Mouse (Mus musculus) layer of hippocampus, postnatal 14 days (tissue): ENCODE data around the gene Senp7. TPM values are rescaled to one million over a fixed set of nuclear protein-coding genes. Genes with fewer than 3 reads are reported as not detected.
"Not testable (repeated sequence)": the region's sequence is repeated elsewhere in the genome, so short reads cannot be mapped to it uniquely, and the experiment has no call there.

ENCODE experiments used
- DNase-seq, 2 experiments: peaks; one replicate each; pipeline ENCODE4 v3.0.0; 2021 to 2022; ENCODE audit warnings: low spot score in 2 of 2, mixed read lengths in 1 of 2
- long read RNA-seq, 2 experiments: library from polyadenylated mRNA; stranded (forward); transcript quantifications; one replicate each; pipeline ENCODE4 v2.0.0; 2021
- total RNA-seq, 2 experiments: library from RNA; stranded (reverse); gene quantifications; 2 replicates each; pipeline ENCODE4 v1.2.3; 2021

The Senp7 gene
- 10 to 100 TPM; 45.1 to 48.2 TPM for total RNA-seq
- long read RNA-seq, experiment 1, full-length matches to known transcripts = 3 of 9 reads
- long read RNA-seq, experiment 1, partial matches to known transcripts = 0 of 9 reads
- long read RNA-seq, experiment 1, other reads (novel, unspliced or antisense) = 6 of 9 reads
- long read RNA-seq, experiment 2, full-length matches to known transcripts = 4 of 9 reads
- long read RNA-seq, experiment 2, partial matches to known transcripts = 1 of 9 reads
- long read RNA-seq, experiment 2, other reads (novel, unspliced or antisense) = 4 of 9 reads

DNA sequence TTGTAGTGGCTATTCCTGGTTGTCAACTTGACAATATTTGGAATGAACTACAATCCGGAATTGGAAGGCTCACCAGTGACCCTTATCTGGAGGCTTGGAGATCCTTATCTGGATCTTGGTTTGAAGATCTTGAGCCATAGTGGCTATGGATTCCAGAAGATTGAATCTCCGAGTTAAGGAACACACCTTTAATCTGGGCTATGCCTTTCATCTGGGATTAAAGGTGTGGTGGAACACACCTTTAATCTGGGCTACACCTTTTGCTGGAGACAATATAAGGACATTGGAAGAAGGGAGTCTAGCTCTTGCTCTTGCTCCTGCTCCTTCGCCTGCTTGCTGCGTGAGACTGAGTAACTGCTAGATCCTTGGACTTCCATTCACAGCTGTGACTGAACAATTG lies at the start of gene Senp7:
Gene Senp7 (plus strand): TSS at position 301 of the 400 bp plus-strand sequence.
- DNase-seq = not testable (repeated sequence)

DNA sequence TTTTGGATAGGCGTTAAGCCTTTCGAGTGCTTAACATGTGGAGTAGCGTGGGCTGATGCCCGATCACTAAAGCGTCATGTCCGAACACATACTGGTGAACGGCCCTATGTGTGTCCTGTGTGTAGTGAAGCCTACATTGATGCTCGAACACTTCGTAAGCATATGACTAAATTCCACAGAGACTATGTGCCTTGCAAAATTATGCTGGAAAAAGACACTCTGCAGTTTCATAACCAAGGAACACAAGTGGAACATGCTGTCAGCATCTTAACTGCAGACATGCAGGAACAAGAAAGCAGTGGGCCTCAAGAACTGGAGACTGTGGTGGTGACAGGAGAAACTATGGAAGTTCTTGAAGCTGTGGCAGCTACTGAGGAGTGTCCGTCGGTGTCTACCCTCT lies 41.3 kb upstream of the Senp7 start:
- no peak for DNase-seq

DNA sequence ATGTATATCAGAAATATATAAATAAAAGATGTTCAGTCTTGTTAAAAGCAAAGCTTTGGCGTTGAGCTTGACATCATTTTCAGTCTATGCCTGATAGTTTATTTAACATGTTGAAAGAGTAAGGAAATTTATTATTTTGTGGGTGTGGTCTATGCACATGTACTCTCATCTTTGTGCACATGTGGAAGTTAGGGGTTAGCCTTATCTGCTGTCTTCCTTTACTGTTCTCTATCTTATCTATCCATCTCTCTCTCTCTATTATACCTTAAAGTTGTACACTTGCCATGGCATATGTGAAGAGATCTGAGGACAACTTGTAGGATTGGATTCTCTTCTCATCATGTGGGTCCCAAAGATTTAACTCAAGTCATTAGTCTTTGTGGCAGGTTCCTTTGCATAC lies 39.3 kb upstream of the Senp7 start:
- DNase-seq = no peak

DNA sequence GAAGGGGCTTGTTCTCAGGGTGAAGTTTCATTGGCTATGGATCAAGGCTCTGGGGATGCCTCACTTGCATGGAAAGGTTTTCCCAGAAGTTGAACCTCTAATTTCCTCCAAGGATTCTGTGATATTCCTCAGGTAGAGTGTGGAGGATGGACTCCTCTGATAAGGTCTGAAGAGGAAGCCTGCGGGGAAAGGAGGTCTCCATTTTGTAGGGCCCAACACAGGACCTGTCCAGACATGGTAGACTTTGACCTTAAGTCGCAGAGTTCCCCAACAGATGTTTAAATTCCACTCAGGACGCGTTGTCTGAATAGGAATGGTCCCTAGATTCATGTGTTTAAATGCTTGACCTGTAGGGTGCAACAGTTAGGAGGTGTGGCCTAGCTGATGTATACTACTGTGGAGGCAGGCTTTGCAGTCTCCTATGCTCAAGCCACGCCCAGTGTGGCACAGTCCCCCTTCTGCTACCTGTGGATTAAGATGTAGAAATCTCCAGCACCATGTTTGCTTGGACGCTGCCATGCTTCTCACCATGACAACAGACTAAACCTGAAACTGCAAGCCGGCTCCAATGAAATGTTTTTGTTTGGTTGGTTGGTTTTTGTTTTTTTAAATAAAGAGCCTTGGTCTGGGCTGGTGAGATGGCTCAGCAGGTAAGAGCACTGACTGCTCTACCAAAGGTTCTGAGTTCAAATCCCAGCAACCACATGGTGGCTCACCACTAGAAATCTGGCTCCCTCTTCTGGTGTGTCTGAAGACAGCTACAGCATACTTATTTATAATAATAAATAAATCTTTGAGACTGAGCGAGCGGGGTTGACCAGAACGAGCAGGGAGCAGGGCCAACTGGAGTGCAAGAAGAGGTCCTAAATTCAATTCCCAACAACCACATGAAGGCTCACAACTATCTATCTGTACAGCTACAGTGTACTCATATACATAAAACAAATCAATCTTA lies 35.1 kb upstream of the Senp7 start:
- no peak for DNase-seq

DNA sequence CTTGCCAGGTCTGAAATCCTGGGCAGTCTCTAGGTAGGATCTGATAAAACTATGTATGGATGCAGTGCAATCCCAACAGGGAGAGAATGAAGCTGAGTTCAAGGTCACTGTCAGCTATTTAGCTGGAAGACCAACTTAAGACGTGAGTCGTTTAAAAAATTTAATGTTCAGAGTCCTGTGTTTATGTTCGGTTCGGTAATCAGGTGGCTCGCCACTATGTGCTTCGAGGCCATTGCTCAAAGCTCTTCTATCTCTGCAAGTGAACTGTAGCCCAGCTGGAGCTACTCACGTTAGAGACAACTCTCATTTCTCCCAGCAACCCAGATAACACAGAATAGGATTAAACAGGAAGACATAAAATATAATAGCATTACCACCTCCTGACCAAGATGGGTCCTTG lies 34.1 kb upstream of the Senp7 start:
- no peak for DNase-seq

DNA sequence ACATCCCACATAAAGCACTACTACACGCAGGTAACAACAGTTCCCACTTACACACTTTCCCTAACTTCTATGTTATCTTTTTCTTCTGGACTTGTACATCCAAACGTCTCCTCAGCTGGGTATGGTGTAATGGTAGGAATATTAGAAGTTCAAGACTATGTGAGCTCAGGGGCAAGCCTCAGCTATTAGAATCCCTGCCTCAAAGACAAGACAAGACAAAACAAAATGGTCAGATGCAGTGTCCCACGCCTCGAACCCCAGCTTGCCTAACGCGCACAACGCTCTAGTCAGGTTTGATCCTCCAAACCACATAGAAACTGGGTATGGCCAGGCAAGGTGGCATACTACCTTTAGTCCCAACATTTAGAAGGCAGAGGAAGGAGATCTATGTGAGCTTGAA lies 28.5 kb upstream of the Senp7 start:
- DNase-seq = no peak

DNA sequence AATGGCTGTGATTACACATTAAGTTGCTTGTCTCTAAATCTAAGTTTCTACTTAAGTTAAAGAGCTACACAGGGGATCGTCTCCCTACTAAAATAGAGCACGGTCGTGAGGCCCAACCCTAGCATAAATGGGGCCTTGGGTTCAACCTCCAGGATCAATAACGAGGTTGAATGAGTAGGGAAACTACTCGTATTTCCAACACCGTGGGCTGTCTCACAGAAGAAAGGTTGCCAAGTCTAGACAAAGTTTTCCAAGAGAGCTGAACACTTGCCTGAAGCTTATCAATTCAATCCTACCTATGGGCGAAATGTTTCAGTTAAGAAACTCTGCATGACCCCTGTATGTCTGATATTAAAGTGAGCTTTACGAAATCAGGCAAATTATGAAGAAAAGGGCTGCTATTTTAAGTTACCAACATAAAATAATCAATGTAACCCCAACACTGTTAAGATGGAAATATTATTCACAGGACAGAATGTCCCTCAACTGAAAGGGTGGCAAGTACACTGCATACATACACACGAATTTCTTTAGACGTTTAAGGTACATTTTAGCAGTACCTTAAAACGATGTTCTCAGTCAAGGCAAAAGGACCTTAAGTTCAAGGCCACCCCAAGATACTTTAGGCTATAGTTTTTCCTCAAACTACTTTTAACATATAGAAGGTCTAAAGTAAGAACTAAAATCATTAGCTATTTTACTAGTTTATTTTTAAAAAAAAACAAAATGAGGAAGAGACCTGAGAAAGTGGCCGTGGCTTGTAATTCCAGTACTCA lies 20.1 kb upstream of the Senp7 start:
- DNase-seq = no peak

DNA sequence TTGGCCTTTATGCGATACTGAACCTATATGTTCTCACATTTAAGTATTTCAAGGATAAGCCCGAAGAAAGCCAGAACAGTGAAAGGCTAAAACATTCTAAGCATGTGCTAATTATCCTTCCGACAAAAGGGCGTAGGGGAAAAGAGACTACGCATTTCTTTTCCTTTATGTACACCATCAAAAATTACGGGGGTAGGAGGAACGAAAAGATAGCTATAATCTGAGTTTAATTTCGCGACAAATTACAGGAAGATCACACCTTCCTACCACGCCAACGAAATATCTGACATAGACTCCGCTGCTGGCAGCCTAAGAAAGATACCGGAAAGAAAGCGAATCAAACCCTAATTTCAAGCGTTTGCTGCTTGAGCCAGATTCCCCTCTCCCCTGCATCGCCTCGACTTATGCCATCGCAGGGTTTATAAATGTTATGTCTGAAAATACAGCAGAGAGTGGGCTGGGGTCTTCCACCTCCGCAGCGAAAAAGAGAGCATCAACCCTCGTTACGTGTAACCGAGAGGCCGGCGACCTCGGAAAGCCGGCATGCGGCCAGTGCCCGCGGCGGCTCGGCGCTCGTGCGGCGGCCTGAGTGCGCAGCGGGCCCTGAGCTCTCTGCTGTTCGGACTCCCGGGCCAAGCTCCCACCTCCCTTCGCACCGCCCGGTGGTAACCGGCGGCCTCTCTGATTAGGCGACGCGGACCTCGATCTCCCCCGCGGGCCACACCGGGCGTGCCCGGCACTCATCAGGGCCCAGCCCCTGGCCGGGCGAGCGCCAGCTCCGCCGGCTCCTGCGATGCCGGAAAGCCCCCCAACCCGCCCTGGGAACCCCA lies 19.2 kb upstream of the Senp7 start:
- DNase-seq = peak in 1 of 2 experiments; percentile 33

DNA sequence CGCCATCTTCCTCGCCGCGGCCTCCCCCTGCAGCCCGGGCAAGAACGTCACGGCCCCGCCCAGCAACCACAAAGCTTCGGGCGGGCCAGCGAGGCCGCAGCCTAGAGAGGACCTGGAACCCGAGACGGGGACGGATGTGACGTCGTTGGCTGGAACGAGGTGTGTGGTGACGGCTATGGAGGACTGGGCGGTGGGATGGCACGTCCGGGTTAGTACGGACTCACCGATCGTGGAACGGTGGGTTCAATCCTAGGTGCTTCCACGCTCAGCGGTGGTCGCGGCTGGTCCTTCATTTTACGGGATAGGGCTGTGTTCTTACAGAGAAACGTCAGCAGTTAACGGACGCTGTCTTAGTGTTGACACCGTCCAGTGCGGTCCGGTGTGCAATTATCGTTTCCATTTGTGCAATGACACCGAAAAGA lies 18.5 kb upstream of the Senp7 start, which contains the start of gene Pcnp:
Gene Pcnp (minus strand): TSS at position 79 of the 422 bp plus-strand sequence.
- peak; percentile 96 to 98 for DNase-seq

DNA sequence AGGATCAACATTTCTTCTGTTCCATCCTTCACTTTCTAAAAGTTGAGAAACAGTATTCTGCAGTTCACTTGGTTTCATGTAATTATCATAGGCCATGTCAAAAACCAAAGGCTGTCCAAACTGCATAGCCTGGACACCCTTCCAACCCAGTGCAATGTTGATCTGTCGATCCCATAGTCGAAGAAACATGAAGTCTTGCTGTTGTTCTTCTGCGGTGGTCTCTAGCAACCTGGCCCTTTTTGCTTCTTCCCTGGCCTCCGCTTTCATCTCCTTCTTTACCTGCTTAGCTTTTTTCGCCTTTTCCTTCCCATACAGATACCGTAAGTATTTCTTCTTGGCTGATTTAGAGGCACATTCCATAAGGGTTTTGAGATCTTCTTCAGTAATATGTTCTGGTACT lies 13.6 kb upstream of the Senp7 start:
- no peak for DNase-seq

DNA sequence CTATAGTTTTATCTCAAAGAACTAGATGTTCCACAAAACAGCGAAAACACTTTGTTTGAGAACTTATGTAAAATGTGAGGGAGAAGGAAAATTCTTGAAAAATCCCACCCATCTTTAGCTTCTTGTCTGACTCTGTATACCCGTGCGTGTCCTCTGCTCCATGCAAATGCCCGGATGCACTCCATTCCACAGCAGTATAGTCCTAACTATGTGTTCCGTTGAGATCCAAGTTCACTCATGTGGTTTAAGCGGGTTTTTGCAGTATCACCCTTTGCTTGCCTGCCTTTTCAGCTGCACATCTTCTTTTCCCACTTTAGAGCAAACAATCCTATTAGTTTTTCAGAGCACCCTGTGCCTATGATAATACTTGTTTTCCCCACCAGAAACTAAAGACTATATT lies 11.6 kb upstream of the Senp7 start:
- DNase-seq = no peak

DNA sequence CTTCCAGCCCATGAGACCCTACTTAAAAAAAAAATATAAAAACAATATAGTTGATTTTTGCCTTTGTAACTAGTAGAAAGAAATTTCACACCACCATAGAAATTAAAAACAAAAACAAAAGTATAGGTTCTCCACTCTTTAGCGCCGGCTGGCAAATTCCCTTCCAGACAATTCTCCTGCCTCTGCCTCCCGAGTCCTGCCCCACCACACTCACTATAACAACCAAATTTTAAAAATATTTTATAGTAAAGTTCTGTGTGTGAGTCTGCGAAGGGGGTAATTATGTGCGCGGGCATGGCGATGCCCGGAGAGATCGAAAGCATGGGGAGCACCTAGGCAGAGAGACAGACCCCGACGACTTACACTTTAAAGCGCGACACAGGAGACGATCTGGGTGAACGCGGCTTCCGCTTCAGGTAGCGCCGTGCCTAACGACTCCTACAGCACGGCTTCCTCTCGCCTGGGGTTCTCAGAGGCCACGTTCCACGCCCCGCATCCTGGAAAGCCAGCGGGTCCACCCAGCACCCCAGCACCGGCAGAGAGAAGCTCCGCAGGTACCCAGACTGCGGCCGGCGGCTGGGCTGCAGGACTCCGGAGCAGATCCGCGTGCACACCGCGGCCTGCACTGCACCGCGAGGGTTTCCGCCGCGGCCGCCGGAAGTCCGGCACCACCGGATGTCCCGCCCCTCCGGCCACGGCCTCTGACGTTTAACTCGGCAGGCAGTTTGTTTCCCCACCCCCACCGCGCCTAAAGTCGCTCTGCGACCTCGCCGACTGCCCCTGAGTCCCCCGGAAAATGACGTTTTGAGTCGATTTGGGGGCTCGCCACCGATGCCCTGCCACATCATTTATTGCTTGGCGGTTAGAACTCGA lies 10.8 kb upstream of the Senp7 start, which contains the start of gene Trmt10c:
Gene Trmt10c (minus strand): TSS at position 682 of the 873 bp plus-strand sequence.
- peak; percentile 90 to 91 for DNase-seq

DNA sequence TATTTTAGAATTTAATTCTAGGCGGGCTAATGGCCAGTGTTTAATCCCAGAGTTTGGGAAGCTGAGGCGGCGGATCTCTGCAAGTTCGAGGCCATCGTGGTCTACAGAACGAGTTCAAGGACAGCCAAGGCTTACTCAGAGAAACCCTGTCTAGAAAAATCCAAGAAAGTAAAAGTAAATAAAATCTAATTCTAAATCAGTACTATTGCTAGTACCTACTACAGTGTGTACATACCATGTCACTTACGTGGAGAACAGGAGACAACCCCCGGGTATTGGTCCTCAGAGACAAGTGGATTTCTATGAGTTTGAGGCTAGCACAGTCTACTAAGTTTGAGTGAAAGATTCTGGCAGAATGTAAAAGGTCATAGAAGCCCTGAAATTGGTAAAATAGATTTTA lies 10.0 kb upstream of the Senp7 start:
- no peak for DNase-seq

DNA sequence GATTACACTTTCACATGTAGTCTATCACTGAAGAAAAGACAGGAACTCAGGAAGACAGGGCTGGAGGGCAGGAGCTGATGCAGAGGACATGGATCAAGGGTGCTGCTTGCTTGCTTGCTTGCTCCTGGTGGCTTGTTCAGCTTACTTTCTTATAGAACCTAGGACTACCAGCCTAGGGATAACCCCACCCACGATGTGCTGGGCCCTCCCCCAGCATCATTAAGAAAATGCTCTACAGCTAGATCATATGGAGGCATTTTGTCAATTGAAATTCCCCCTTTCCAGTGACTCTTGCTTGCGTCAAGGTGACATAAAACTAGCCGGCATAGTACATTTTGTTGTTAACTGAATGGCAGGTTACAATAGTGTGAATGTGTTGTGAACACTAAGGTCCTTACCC lies 7.8 kb downstream of the Senp7 start:
- DNase-seq = no peak

DNA sequence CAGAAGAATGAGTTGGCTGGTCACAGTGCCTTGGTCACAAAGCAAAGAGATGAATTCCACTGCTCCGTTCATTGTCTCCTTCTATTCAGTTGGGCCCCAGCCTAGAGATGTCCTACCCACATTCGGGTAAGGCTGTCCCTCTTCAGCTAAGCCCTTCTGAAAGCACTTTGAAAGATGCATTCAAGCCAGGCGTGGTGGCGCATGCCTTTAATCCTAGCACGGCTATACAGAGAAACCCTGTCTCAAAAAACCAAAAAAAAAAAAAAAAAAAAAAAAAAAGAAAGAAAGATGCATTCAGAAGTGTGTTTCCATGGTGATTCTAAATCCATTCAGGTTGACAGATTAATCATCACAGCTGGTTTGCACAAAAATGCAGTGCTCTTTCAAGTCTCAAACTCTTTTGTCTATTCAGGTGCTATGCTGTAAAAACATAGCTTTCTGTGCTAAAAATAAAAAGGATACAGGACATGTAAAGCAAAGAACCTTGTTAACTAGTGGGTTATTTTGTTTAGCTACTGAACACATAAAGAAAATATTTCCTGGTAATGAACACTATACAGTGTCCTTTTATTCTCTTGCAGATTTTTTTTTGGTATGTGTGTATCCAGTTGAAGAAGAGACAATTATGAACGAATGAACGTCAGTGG lies 8.9 kb downstream of the Senp7 start:
- no peak for DNase-seq

DNA sequence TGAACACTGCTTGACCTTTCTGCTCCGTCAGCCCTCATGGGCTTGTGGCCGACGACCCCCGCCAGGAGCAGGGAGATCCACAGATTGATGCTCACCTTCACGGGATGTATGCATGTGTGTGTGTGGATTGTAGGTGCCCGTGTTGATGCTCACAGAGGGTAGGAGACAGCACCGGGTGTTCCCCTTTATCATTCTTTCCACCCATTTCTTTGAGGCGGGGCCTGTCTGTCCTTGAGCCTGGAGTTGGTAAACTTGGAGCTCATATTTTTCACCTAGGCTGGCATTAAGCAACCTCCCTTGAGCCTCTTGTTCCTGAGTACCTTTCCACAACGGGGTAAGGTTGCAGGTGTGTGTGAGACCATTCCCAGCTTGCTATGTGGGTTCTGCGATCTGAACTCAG lies 10.0 kb downstream of the Senp7 start:
- no peak for DNase-seq

DNA sequence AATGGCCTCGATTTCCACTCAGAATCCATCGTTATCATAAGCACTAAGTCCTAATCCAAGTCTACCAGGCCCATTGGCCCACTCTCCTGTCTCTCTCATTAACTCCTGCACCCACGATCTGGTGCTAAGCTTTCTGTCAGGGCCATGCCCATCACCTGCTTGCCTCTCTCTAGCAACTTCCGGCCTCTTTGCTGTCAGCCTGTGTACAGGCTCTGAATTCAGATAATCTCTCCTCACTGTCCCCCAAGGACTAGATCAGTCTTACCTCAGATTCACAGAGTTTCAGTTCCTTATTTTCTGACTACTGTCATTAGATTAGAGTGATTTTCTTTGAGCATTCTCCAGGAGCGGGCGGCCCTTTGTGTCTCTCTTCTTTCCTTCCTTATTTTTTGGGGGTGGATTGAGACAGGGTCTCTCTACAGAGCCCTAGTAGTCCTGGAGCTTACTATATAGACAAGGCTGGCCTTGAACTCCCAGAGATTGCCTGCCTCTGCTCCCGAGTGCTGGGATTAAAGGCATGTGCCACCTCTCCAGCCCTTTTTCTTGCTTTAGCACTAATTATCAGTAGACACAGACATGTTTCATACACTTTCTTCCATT lies 14.0 kb downstream of the Senp7 start:
- no peak for DNase-seq

DNA sequence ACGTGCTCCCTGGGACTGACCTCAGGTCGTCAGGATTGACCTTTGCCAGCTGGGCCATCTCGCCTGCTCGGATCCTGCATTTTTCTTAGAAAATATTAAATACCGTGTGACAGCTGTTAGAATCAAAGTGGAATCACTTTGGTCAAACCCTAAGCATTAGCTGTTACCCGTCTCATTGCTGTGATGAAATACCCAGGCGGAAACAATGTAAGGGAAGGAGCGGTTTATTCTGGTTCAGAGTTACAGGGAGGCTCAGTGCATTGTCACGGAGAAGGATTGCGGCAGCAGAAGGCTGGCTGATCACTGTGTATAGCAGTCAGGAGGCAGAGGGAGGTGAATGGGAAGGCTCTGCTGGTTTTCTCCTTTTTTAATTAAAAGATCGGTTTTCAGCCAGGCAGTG lies 14.8 kb downstream of the Senp7 start:
- DNase-seq = no peak
